Mouse (Mus musculus): ENCODE measurements around the gene Phf10. TPM values are rescaled to one million over a fixed set of nuclear protein-coding genes. Genes with fewer than 3 reads are reported as not detected.

The Phf10 gene
- polyA plus RNA-seq, 1 experiment from 2014 or later: 48.6 TPM

Other genes with a start within 250 kb of the Phf10 start
- 6.1 and 9.5 TPM in 2 replicates for gene Wdr27, start 18.1 kb downstream of the Phf10 start, polyA plus RNA-seq (2014; fragmentation: Nextera tagmentation; extraction: Ambion mirVana)
- 30.9 and 33.5 TPM in 2 replicates for gene 1600012H06Rik, start 18.1 kb downstream of the Phf10 start, polyA plus RNA-seq (2014; fragmentation: Nextera tagmentation; extraction: Ambion mirVana)
- 5.7 and 9.4 TPM in 2 replicates for gene 9030025P20Rik, start 17.2 kb upstream of the Phf10 start, polyA plus RNA-seq (2014; fragmentation: Nextera tagmentation; extraction: Ambion mirVana)
- gene Gm3417, start 17.5 kb upstream of the Phf10 start, polyA plus RNA-seq (2014; fragmentation: Nextera tagmentation; extraction: Ambion mirVana): 1.6 TPM in 1 of 2 replicates, not detected in the other
- 4.5 and 5.1 TPM in 2 replicates for gene Gm3435, start 48.9 kb upstream of the Phf10 start, polyA plus RNA-seq (2014; fragmentation: Nextera tagmentation; extraction: Ambion mirVana)
- gene Ermard, start 79.9 kb upstream of the Phf10 start, polyA plus RNA-seq (2014; fragmentation: Nextera tagmentation; extraction: Ambion mirVana): 61.9 and 75.4 TPM in 2 replicates
- gene Tcte3, start 80.2 kb upstream of the Phf10 start, polyA plus RNA-seq (2014; fragmentation: Nextera tagmentation; extraction: Ambion mirVana): 1.1 TPM in 1 of 2 replicates, not detected in the other
- 3.7 and 3.8 TPM in 2 replicates for gene Gm3448, start 80.3 kb upstream of the Phf10 start, polyA plus RNA-seq (2014; fragmentation: Nextera tagmentation; extraction: Ambion mirVana)